Mouse (Mus musculus): ENCODE measurements around the gene Cpn1. TPM values are rescaled to one million over a fixed set of nuclear protein-coding genes. Genes with fewer than 3 reads are reported as not detected.

The Cpn1 gene
- polyA plus RNA-seq, 1 experiment from 2014 or later = 0.32 TPM

DNA sequence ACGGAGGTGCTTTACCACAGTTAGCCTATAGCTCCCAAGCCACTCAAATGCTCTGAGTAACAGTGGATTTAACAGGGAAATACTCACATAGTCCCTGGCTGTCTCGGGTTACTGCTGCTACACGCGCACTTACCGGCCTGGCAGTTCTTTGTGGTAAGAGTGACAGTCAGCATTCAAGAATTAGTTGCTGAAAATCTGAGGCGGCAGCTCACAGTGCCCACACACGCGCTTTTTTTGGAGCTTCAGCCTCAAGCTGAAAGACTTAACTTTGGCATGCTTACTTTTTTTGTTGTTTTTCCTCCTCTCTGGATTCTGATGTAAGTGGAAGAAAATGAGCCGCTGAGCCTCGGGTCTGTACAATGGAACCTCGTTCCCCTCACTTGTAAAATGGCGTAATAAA, 20.8 kb upstream of the Cpn1 start:
- H3K4me3 ChIP-seq = no peak overlapping the region
- no peak overlapping the region for H3K4me2 ChIP-seq
- H3K4me1 ChIP-seq (replicated peaks) = no peaks in the 10 kb centered on the region
- WGBS = 68% methylated on average over 12 of the region's 12 CpGs
- no peaks in the 10 kb centered on the region for H3K27me3 ChIP-seq
- no peak overlapping the region for H3K9ac ChIP-seq
- no peak overlapping the region for H3K27ac ChIP-seq
- H3K9me3 ChIP-seq = no peaks in the 10 kb centered on the region
- no peak for ATAC-seq (ENCODE audit: low FRiP score)
- no peaks in the 10 kb centered on the region for H3K36me3 ChIP-seq

DNA sequence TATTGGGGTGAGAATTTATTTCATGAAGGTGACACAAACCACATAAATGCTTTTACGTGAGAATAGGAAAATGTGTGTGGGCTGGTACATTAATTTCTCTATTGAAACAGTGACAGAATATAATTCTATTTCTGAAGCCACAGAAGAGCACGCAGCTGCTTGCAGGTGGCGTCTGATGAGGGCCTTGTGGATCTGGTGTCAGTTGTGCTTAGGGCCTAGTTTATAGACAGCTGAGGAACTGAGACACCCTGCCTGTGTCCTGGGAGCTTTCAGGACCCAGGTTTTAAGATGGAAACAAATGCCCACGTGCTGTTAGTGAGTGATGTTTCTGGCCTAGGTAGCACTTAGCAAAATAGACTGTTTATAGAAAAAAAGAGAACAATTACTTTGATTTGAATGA, 18.7 kb upstream of the Cpn1 start:
- H3K4me2 ChIP-seq = no peak overlapping the region
- H3K9ac ChIP-seq = no peak overlapping the region
- ATAC-seq (ENCODE audit: low FRiP score) = no peak
- no peak overlapping the region for H3K4me3 ChIP-seq
- H3K36me3 ChIP-seq = no peaks in the 10 kb centered on the region
- no peaks in the 10 kb centered on the region for H3K9me3 ChIP-seq
- H3K27ac ChIP-seq = no peak overlapping the region
- H3K4me1 ChIP-seq (replicated peaks) = no peaks in the 10 kb centered on the region
- no peaks in the 10 kb centered on the region for H3K27me3 ChIP-seq
- 75% methylated on average over 4 of the region's 4 CpGs for WGBS

DNA sequence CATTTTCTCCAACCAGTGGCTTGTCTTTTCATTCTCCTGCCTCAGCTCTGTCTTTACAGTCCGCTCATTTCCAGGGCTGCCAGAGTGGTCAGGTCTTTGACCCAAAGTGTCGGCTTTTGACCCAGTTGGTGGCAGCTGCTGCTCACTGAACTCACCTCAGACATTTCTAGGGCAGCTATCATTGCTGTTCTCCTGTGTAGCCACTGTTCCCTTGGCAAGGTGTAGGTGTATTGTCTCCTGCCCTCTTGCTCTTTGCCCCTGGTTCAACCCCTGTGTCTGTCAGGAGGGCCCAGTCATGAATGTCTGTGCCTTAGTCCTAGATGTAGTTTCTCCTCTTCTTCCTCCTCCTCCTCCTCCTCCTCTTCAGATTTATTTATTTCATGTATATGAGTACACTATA, 17.9 kb upstream of the Cpn1 start:
- no peak for ATAC-seq (ENCODE audit: low FRiP score)
- Histone ChIP-seq H3K4me1 (replicated peaks) (no peaks in the 10 kb centered on the region), H3K9ac (no peak overlapping the region), H3K4me3 (no peak overlapping the region), H3K27me3 (no peaks in the 10 kb centered on the region), H3K9me3 (no peaks in the 10 kb centered on the region), H3K4me2 (no peak overlapping the region), H3K27ac (no peak overlapping the region), H3K36me3 (no peaks in the 10 kb centered on the region)
- WGBS = 95% methylated on average over 2 of the region's 2 CpGs

DNA sequence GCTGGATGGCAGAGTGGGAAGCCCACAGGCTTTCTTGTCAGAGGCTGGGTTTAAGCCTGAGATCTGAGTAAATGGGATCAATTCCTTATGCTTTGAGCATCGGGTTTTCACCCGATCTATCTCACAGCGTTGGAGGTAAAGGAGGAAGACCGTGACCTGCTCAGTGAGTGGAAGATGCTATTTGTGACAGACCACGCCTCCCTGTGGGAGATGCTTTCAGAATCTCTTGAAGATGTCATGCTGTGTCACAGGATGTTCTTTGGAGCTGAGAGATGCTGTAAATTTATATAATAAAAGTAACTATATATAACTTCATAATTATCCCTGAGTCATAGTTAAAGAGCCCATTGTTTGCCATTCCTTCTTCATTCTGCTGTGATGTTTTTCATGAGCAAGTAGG, 14.4 kb upstream of the Cpn1 start:
- H3K9ac ChIP-seq = no peak overlapping the region
- no peak for ATAC-seq (ENCODE audit: low FRiP score)

DNA sequence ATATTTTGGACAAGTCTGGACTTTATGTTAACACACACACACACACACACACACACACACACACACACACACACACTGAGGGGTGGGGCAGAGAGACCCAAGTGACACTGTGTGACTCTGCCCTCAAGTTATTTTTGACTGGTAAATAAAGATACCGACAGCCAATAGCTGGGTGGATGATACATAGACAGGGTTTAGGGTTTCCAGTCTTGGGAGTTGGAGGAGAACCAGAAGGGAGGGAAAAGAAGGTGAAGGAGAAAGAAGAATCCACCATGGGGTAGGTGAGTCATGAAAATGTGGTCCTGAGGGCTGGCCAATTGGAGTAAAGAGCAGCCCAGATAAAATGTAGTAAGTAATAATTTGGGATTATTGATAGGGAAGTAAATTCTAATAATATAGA, 13.7 kb upstream of the Cpn1 start:
- no peak overlapping the region for H3K4me2 ChIP-seq
- H3K27me3 ChIP-seq = no peaks in the 10 kb centered on the region
- no peak overlapping the region for H3K9ac ChIP-seq
- WGBS = 88% methylated on average over 1 of the region's 1 CpGs
- H3K4me1 ChIP-seq (replicated peaks) = no peaks in the 10 kb centered on the region
- ATAC-seq (ENCODE audit: low FRiP score) = no peak
- no peak overlapping the region for H3K4me3 ChIP-seq
- no peaks in the 10 kb centered on the region for H3K36me3 ChIP-seq
- no peak overlapping the region for H3K27ac ChIP-seq
- no peaks in the 10 kb centered on the region for H3K9me3 ChIP-seq

More for the DNA sequence above, 14.4 kb upstream of the Cpn1 start:
- Histone ChIP-seq H3K27me3 (no peaks in the 10 kb centered on the region), H3K4me1 (replicated peaks) (no peaks in the 10 kb centered on the region), H3K9me3 (no peaks in the 10 kb centered on the region), H3K27ac (no peak overlapping the region), H3K4me3 (no peak overlapping the region), H3K36me3 (no peaks in the 10 kb centered on the region), H3K4me2 (no peak overlapping the region)
- 76% methylated on average over 5 of the region's 5 CpGs for WGBS

DNA sequence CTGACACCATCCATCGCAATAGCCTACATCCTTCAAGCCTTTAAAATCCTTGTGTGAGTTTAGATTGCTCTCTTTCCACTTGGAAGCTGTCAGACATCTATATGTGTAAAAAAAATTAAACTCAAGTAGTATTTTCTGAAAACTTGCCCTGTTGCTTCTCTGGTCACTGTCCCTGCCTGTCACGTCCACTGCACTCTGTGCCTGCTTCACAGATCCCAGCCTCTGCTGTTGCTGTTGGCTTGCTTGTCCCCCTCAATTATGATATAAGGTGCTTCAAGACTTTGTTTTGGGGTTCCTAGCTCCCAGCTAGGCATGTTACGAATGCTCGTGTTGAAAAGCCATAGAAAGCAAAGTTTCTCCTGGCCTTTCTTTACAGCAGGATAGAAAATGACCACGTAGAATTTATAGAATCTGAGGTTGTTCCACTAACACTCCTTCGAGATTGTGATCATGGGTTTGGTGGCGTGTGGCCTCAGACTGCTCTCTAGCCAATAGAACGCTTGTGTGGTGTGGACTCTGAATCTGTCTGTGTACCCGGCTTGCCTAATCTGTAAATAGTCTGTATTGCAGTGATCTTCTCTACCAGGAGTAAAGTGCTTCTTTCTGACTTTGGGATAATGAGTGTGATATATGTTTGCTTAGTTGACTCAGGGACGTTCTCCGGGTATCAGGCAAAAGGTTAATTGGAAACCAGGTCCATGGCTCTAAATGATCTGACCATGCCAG, 12.6 kb upstream of the Cpn1 start:
- Histone ChIP-seq H3K4me1 (replicated peaks) (no peaks in the 10 kb centered on the region), H3K9me3 (no peaks in the 10 kb centered on the region), H3K9ac (no peak overlapping the region), H3K27ac (no peak overlapping the region), H3K36me3 (no peaks in the 10 kb centered on the region), H3K4me2 (no peak overlapping the region), H3K4me3 (no peak overlapping the region), H3K27me3 (no peaks in the 10 kb centered on the region)
- ATAC-seq (ENCODE audit: low FRiP score) = no peak
- WGBS = 91% methylated on average over 11 of the region's 11 CpGs

DNA sequence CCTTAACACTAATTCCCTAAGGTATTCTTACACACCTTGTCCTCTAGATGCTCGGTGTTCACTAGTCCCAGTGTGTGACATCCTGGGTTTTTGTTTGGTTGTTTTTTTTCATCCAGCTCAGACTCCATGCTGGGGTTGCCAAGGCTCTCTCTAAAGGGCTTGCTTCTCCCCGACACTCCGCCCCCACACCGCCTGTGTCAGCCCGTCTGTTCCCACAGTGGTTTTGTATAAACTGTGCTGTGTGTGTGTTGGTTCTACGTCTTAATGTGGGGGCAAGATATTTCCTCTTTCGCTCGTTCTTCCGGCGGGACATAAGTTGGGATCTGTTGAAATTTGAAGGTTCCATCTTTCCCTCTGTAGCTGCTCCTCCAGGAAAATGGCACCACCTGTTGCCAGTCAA, 11.7 kb upstream of the Cpn1 start:
- no peaks in the 10 kb centered on the region for H3K9me3 ChIP-seq
- 86% methylated on average over 10 of the region's 10 CpGs for WGBS
- no peaks in the 10 kb centered on the region for H3K27me3 ChIP-seq
- no peaks in the 10 kb centered on the region for H3K36me3 ChIP-seq
- H3K4me3 ChIP-seq = no peak overlapping the region
- no peak overlapping the region for H3K27ac ChIP-seq
- no peak for ATAC-seq (ENCODE audit: low FRiP score)
- no peaks in the 10 kb centered on the region for H3K4me1 ChIP-seq (replicated peaks)
- no peak overlapping the region for H3K4me2 ChIP-seq
- H3K9ac ChIP-seq = no peak overlapping the region

DNA sequence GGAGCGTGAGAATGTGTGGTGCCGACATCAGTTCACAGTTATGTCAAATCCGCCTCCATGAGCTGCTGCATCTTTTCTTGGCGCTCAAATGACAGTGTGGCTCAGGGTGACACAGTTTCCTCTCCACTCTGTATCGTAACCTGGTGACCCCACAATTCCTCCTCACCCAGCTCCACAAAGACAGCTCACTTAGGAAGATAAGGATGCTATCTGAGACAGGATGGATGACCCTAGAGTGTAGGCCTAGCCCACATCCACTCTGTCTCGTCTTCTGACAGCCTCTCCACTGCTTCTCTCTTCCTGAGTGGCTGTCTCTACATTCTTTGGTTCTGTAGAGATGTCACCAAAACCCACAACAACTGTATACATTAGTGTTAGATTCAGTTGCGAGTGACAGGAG, 9.1 kb upstream of the Cpn1 start:
- Histone ChIP-seq H3K4me1 (replicated peaks) (no peaks in the 10 kb centered on the region), H3K36me3 (no peaks in the 10 kb centered on the region), H3K4me2 (no peak overlapping the region), H3K9ac (no peak overlapping the region), H3K4me3 (no peak overlapping the region), H3K27ac (no peak overlapping the region), H3K9me3 (no peaks in the 10 kb centered on the region), H3K27me3 (no peaks in the 10 kb centered on the region)
- no peak for ATAC-seq (ENCODE audit: low FRiP score)
- WGBS = 85% methylated on average over 7 of the region's 7 CpGs

DNA sequence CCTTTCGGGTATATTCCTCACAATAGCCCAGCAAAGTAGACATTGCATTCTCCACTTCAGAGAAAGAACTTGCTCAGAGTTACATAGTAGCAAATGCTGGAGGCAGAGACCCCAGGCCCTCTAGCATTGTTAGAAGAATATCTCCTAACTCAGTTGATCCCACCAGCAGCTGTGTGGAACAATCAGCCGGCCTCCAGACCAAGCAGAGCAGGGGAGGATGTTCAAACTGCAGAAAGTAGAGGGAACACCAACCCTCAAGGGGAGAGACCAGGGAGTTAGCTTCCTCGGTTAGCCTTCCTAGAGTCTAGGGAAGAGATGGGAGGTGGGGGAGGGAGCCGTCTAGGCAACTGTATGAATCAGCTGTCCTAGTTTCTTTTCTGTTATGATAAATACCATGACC, 6.1 kb upstream of the Cpn1 start:
- no peak for ATAC-seq (ENCODE audit: low FRiP score)
- no peaks in the 10 kb centered on the region for H3K9me3 ChIP-seq
- no peaks in the 10 kb centered on the region for H3K27me3 ChIP-seq
- no peak overlapping the region for H3K4me2 ChIP-seq
- no peak overlapping the region for H3K27ac ChIP-seq
- 79% methylated on average over 4 of the region's 4 CpGs for WGBS
- H3K4me3 ChIP-seq = no peak overlapping the region
- H3K4me1 ChIP-seq (replicated peaks) = no peaks in the 10 kb centered on the region
- H3K36me3 ChIP-seq = no peaks in the 10 kb centered on the region
- H3K9ac ChIP-seq = no peak overlapping the region

DNA sequence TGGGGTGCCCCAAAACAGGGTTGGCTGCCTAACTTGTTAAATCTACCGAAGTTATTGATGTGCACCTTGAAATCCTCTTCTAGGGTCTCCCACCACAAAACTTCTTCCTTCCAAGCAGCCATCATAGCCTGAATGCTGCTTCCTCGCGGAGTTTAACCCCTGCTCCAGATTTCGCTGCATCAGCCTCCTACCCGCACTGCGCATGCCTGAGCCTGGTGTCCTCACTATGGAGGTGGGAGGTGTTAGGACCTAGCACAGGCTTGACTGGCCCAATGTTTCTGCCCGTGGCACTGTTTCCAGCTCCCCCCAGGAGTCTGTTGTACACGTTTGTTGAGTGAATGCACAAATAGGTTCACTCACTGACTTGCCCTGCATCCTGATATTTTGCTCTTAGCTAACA, 4.0 kb upstream of the Cpn1 start:
- no peaks in the 10 kb centered on the region for H3K9me3 ChIP-seq
- H3K36me3 ChIP-seq = no peaks in the 10 kb centered on the region
- H3K27me3 ChIP-seq = peaks cover 16% of the 10 kb centered on the region; the same call in 1 of the 2 replicates
- 85% methylated on average over 8 of the region's 8 CpGs for WGBS
- H3K27ac ChIP-seq = no peak overlapping the region
- H3K4me1 ChIP-seq (replicated peaks) = peaks cover 10% of the 10 kb centered on the region
- no peak overlapping the region for H3K4me2 ChIP-seq
- ATAC-seq (ENCODE audit: low FRiP score) = no peak
- no peak overlapping the region for H3K4me3 ChIP-seq
- H3K9ac ChIP-seq = no peak overlapping the region

DNA sequence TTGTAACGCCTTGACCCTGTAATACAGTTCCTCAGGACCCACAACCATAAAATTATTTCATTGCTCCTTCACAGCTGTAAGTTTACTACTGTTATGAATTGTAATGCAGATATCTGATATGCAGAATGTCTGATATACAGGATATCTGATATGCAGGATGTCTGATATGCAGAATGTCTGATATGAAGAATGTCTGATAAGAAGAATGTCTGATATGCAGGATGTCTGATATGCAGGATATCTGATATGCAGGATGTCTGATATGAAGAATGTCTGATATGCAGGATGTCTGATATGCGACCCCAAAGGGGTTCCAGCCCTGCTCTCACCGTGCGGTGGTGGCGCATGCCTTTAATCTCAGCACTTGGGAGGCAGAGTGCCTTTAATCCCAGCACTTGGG, 4.4 kb downstream of the Cpn1 start:
- Histone ChIP-seq H3K4me1 (replicated peaks) (peaks cover 10% of the 10 kb centered on the region), H3K36me3 (no peaks in the 10 kb centered on the region)
- ATAC-seq (ENCODE audit: low FRiP score) = no peak

DNA sequence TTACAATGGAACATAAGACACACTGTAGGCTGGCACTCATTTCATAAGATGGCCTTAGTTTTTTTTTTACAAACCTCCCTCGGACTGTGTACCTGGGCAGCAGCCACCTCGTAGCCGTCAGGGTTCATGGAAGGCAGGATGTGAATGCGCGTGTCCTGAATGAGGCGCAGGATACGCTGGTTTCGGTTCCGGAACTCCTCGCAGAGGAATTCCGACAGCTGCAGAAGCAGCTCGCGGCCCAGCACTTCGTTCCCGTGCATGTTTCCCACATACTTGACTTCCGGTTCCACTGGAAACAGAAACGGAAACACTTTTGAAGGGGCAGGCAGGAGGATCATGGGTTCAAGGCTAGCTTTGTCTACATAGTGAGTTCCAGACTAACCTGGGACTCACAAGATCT, 5.6 kb downstream of the Cpn1 start:
- no peak overlapping the region for H3K9ac ChIP-seq
- ATAC-seq (ENCODE audit: low FRiP score) = no peak

More for the DNA sequence above, 4.4 kb downstream of the Cpn1 start:
- WGBS = 88% methylated on average over 5 of the region's 5 CpGs
- Histone ChIP-seq H3K27me3 (peaks cover 22% of the 10 kb centered on the region; the same call in 1 of the 2 replicates), H3K9me3 (no peaks in the 10 kb centered on the region), H3K4me3 (no peak overlapping the region), H3K9ac (no peak overlapping the region), H3K27ac (no peak overlapping the region), H3K4me2 (no peak overlapping the region)

DNA sequence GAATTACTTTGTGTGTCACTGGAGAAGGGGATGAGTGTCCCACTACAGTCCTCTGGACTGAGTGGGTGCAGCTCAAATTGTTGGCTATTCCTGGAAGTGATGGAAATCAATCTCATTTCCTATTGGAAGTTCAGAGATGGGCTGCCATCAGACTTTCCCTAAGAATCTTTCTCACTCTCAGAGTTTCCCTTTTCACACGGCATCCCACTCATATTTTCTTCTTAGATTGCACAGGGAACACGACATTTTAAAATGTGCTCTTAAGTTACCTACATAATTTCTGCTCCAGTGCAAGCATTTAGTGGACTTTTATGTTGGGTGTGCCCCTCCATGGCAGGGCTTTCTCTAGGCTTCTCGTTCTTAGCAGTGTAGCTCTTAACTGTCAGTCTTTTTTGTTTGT, 8.6 kb downstream of the Cpn1 start:
- WGBS = 84% methylated on average over 3 of the region's 3 CpGs
- Histone ChIP-seq H3K27ac (no peak overlapping the region), H3K9ac (no peak overlapping the region), H3K4me1 (replicated peaks) (no peaks in the 10 kb centered on the region), H3K36me3 (no peaks in the 10 kb centered on the region), H3K4me3 (no peak overlapping the region), H3K4me2 (no peak overlapping the region), H3K9me3 (no peaks in the 10 kb centered on the region), H3K27me3 (no peaks in the 10 kb centered on the region)
- ATAC-seq (ENCODE audit: low FRiP score) = no peak

More for the DNA sequence above, 5.6 kb downstream of the Cpn1 start:
- no peak overlapping the region for H3K4me3 ChIP-seq
- H3K4me2 ChIP-seq = no peak overlapping the region
- no peaks in the 10 kb centered on the region for H3K36me3 ChIP-seq
- H3K4me1 ChIP-seq (replicated peaks) = peaks cover under 1% of the 10 kb centered on the region; the same call in 1 of the 2 replicates
- peaks cover 10% of the 10 kb centered on the region; the same call in 1 of the 2 replicates for H3K27me3 ChIP-seq
- 96% methylated on average over 17 of the region's 17 CpGs for WGBS
- no peaks in the 10 kb centered on the region for H3K9me3 ChIP-seq
- no peak overlapping the region for H3K27ac ChIP-seq
